Mouse (Mus musculus): ENCODE results near the gene Mfng.

DNA sequence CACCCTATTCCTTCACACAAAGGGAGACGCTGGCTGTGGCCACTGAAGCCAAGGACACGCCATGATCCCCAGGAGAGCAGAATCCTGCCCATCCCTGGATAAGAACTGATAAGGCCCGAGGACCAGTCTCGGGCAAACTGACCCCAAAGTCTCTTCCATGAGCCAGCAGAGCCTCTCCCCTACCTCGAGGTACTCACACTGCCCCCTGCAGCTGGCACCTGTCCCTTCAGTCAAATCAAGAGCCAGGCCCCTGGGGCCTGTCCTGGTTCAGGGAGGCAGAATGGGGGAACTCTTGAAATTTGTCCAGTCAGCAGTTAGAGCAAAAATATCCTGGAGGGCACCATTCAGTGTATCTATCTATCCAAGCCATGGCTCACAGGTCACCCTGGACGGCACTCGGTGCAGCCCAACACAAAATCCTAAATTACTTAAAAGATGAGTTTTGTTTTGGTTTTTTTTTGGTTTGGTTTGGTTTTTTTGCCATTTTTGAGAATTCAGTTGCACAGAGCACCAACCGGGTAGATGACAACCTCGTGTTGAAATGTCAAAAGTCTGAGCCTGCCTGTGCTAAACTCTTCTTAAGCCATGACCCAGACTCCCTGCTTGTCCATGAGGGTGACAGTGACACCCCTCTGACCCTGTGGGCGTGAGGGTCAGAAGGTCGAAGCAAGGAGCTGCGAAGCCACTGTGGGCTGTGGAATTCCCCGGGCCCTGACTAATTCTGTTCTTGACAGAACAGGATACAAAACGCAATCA, 9.3 kb upstream of the Mfng start:
- TF ChIP-seq CTCF (IDR thresholded peaks at IDR 0.05; ENCODE audit: low read depth) (no peak; the same call in 1 of the 2 replicates), EP300 (IDR thresholded peaks at IDR 0.05; ENCODE audit: low read depth) (no peak)

All from liver, embryonic 14.5 days (tissue).